Mouse (Mus musculus) kidney, postnatal 4 days (tissue): ENCODE data around the gene Sfmbt2.
"Not testable (repeated sequence)": the region's sequence is repeated elsewhere in the genome, so short reads cannot be mapped to it uniquely, and the experiment has no call there.

Experiments
- DNase-seq, 2 experiments: peaks; one replicate each; pipeline ENCODE4 v3.0.0; 2021; ENCODE audit warnings: mixed read lengths in 2 of 2

The Sfmbt2 gene

DNA sequence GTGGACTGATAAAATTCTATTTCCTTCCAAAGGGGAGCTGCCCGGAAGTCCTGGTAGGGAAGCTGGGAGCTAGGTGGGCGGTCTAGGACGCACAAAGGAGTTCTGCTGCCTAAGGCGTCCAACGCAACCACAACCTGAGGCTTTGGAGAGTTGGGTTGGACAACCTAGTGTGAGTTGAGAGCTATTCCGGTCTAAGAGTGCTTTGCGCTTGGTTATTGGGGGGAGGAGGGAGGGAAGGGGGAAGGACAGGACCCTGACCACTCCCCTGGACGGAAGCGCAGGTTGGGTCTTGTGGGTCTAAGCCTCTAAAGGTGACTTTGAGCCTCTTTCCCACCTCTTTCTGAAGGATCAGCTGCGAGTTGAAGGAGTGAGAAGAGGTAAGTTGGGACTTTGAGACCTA, at the start of gene Sfmbt2:
Gene Sfmbt2, plus strand, starts transcription at position 335 of the 400 bp plus-strand sequence.
- DNase-seq, result peak in 1 of 2 experiments; percentile 3

DNA sequence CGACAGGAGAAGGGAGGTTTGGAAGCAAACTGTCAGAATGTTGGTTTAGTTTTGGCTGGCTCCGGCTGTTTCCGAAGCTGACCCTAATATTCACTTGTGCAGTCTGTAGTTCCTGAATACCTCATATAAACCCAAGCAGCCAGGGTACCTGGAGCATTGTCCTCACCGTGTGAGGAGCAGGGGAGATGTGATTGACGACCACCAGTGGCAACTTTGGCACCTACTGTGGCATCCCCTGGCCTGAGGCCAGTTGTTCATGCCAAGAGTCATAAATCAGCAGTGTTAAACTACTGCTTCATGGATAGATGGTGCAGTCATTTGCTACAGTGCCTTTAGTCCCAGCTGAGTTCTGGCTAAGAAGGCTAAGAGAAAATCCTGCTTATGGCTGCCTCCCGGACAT, 49.2 kb upstream of the Sfmbt2 start:
- peak; percentile 14 to 23 for DNase-seq

DNA sequence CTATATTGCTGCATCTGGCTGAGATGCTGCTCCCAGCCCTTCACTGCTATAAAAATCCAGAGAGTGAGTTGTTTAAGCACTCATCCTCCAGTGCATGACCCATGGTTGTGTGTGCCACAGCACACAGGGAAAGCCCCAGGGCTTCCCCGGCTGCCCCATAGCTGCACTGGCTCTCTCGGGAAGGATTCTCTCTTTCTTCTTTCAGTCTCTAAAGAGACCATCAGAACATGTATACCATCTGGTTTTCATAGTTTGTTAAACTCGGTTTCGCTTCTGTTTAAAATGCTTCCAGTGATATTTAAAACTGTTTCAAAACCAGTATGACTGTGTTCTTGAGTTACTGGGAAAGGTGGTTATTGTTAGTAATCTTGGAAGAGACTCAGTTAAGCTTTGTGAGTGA, 47.1 kb upstream of the Sfmbt2 start:
- DNase-seq, result no peak

DNA sequence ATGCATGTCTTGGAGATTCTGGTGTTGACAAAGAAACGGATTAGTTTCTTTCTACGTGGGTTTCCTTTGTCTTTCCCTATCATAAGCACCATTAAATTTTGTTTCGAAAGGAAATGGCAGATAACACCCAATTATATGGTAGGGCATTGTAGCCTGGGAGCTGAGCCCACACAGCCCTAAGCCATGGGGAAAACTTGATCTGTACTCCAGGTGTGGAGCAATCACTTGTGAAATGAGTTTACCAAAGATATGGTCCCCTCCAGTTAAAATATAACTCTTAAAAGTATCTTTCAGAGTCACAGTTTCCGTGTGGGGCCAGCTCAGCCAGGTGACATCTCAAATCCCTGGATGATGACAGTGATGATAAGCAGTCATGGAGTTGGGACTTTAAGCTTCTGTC, 45.3 kb upstream of the Sfmbt2 start:
- DNase-seq, result no peak

DNA sequence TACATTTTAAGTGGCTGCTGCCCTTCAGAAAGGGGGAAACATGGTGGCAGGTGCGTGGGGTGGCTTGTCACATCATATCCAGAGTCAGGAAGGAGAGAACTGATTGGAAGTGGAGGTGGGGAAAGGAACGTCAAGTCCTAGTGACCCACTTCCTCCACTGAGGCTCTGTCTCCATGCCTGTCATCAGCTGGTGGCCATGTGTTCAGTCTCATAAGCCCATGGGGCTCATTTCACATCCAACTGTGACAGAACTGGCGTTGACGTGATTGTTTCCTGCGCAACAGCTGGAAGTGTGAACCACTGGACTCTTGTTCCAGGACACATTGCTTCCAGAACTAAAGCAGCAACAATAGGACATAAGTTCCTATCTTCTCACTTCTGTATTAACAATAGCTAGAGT, 40.1 kb upstream of the Sfmbt2 start:
- no peak for DNase-seq

DNA sequence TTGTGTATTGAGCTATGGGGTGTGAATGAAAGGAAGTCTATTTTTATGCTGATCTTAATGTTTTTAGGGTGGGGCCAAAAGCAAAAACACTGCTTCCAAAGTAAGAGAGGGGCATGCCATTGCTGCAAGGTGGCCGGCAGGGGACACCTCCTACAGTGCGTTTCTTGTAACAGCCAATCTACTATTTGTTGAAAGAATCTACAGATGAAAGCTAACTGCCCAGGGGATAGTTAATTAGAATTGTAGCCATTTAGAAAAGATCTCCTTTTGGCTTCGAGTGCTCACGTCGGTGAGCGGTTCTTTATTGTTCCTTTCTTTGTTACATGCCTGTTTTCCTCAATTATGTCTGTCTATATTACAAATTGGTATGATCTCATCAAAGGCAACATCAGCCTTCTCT, 36.0 kb upstream of the Sfmbt2 start:
- DNase-seq, result no peak

DNA sequence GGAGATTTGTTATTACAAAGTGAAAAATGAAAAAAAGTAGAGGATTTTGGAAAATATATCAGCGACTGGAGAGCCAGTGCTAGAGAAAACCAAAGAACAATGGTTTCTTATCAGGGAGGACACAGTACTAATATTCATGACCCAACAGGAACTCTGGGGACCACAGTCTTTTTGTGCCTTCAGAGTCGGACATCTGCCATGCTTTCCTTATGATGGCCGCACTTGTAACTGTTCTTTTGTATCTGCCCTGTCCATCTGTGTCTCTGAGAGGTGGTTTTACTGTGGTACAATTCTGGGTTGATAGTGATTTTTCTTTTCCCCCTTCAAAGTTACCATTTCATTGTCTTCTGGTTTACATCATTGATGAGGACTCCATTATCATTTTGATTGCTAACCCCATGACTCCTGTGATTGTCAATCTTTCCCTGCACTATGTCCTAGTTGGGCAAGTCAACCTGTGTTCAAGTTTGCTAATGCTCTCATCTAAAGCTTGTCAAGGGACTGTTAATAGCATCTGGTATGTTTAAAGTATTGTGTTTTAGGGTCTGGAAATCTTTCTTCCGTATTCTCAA, 35.2 kb upstream of the Sfmbt2 start:
- DNase-seq, result no peak

DNA sequence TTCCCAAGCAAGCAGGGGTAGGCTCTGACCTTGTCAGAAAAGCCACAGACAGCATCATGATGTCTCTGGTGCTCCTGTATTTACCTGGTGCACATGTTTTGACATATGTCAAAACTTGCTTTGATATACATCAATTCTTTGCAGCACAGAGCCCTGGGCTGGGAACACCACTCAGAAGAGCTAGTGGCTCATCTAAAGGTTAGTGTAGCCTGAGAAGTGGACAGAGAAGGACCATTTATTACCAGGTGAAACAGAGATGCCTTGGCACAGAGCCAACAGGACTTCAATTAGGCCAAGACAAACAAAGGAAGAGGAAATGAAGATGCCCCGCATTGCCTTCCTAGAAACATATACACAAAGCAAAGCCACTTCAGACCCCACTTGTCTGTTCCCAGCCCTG, 30.3 kb upstream of the Sfmbt2 start:
- DNase-seq, result no peak

DNA sequence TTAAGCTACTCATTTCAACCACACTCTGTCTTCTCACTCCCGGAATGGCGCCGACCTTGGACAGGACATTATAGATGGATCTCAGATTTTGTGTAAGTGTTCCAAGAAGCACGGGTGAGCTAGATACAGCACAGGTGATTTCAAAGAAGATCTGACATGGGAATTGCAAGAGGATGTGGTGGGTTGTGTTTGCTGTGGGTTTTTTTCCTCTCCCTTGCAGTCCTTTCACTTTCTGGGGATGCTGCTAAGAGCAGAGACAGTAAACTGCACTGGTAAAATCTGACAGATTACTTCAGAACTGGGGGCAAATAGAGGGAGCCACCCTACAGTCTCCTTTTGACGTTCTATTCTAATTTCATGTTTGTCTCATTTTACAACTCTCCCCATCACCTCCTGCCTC, 26.8 kb upstream of the Sfmbt2 start:
- DNase-seq, result no peak

DNA sequence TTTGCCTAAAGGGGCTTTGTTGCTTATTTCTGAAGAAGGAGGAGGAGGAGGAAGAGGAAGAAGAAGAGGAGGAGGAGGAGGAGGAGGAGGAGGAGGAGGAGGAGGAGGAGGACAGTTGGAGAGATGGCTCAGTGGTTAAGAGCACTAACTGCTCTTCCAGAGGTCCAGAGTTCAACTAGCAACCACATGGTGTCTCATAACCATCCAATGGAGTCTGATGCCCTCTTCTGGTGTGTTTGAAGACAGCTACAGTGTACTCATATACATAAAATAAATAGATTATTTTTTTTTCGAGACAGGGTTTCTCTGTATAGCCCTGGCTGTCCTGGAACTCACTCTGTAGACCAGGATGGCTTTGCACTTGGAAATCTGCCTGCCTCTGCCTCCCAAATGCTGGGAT, 26.2 kb upstream of the Sfmbt2 start:
- not testable (repeated sequence) for DNase-seq

DNA sequence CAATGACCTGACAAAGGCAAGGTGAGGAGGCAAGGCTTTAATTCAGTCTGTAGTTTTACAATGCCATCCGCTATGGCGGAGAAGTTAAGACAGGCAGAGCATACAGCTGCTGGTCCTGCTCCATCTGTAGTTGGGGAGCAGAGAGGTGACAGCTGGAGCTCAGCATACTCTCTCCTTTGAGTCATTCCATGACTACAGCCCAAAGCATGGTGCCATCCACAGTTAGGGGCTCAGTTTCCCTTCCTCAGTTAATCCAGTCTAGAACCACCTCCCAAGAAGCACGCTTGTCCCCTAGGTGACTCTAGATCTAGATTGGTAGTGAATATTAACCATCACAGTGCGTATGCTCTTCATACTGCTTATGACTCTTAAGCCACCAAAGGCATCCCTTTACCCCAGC, 23.1 kb upstream of the Sfmbt2 start:
- no peak for DNase-seq

DNA sequence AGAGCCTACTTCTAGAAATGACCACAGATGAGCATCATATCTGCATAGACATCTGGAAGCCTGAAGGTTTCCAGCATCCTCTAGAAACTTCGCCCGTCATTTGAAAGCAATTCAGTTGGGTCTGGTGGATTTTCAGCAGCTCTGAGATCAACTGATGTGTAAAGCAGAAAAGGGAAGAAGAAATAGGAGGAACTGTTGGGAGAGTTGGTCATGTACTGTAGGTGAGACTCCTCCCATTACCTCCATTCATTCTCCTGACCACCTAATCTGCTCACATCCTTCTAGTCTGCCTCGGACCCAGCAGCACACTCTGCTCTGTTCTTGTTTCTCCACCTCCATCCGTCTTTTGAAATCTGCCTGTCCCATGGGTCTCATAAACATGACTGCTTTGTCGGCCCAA, 22.3 kb upstream of the Sfmbt2 start:
- DNase-seq, result no peak

DNA sequence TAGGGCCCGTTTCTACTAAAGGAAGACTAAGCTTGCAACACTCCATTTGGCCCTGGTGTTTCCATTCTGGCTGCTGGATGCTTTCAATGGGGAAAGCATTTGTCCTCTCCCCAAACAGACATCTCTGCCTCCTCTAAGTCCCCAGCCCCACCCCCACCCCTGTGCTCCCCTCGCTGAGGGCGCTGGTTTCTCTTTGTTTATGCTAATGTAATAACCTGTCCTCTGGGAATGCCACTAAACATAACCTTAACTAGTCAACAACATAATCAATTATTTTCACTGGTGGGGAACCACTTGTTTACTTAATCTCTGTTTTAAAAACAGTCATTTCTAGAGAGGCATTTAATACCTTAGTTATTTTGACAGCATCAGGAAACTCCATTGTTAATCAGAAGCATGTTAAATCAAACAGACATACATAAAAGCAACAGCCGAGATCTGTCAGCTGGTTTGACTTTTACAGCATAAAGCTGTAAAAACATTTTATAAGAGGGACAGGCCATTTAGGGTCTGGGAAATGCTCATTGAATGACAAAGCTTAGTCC, 20.0 kb upstream of the Sfmbt2 start:
- no peak for DNase-seq

DNA sequence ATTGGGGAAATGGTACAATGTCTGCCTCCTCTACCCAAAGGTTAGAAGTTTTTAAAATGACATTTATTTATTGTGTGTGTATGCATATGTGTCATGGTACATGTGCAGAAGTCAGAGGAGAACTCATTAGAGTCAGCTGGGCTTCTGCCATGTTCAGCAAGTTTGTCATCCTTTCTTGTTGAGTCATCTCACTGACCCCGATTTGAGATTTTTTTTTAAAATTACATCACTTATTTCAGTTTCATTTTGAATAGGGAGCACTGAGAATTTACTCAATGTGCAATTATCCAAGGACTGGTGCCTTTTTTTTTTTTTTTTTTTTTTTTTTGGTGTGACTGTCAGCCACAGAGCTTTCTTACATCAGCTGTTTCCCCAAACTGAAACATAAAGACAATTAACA, 19.2 kb upstream of the Sfmbt2 start:
- DNase-seq, result no peak

DNA sequence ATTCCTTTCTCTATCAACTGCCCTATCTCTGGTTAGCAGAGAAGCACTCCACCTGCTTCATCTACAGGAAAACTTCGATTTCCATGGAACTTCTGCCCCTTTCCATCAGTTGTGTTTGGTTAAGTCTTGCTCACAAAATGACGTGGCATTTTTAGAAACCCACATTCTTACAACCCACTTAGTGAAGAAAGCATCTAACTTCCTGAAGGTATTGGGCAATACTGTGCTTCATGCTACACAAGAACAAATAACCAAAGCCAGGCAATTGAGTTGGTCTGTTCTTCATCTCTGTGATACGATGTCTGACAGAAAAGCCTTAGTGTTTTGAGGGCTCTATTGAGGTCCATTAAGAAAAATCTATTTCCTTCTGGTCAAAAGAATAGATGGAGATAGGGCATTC, 17.4 kb upstream of the Sfmbt2 start:
- DNase-seq, result no peak

DNA sequence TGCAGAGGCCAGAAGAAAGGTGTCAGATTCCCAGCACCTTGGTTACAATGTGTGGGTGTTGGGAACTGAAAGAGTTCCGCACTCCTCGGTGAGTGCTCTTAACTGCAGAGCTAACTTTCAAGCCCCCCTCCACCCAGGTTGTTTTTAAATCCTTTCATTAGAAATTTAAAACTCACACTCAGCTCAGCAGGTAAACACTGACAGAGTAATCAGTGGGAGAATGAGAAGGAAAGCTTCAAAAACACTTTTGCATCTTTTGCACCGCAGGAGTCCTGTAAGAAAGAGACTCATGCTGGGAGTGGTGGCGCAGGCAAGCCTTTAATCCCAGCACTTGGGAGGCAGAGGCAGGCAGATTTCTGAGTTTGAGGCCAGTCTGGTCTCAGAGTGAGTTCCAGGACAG, 16.4 kb upstream of the Sfmbt2 start:
- DNase-seq, result no peak

DNA sequence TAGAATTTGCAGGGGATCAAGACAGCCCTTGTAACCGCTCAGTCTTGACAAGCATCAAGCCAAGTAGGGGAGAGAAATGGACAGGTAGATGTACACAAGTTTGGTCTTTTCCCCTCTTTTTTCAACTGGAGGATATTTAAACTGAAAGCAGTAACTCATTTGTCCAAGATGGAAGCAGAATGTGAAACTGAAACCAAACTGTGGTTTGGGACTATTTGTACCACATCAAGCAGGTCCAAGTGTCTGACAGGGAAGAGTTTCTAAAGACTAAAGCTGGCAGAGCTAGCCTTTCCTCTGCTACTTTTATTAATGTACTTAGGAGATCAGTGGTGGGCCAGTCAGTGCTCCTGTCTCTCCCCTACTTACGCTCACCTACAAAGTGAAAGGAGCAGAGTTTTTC, 10.4 kb upstream of the Sfmbt2 start:
- no peak for DNase-seq

DNA sequence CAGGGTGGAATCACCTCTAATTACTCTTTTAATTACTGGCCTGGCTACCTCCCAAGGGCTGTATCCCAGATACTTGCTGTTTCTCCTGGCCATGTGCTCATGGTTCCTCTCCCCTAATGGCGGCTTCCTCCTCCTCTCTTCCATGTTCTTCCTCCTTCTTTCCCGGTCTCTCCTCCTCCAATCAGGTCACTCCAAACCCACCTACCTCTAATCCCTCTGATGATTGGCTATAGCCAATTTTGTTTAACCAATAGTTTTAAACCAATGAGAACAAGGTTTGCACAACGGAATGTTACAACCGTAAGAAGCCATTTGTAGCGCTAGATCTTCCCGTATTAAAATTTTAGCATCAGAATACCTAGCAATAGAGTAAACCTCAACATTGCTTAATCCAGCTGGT, 5.2 kb upstream of the Sfmbt2 start:
- DNase-seq, result no peak

DNA sequence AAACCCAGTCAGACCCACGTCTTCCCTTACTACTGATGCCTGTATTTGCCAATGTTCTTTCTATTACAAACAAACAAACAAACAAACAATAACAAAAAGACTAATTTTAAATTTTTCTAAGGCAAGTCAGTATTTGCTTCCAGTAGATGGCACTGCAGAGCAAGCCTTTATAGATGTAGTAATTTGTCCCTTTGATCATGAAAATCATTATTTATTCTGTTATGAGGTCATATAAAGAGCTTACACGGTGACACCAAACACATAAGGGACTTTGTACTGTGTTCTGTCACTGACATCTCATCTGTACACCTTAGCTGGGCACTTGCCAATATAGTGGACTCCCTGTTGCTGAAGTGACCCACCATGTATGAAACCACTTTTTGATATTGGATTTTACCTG, 4.0 kb upstream of the Sfmbt2 start:
- peak in 1 of 2 experiments; percentile 9 for DNase-seq

DNA sequence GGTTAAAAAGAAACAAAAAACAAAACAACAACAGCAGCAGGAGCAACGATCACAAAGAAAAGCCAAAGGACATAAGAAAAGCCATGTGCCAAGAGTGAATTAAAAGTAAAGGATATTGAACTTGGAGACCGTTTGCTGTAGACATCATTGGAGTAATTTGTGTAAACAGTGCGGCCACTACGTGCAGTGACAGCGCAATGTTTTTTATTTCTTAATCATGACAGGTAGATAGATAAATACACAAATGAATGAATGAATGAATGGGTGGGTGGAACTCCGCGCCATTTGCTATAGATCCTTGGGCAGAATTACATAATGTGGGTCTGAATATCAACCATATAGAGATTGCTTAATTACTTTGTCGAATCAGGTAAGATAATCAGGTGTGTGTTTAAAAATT, 634 bp upstream of the Sfmbt2 start:
- DNase-seq, result no peak

DNA sequence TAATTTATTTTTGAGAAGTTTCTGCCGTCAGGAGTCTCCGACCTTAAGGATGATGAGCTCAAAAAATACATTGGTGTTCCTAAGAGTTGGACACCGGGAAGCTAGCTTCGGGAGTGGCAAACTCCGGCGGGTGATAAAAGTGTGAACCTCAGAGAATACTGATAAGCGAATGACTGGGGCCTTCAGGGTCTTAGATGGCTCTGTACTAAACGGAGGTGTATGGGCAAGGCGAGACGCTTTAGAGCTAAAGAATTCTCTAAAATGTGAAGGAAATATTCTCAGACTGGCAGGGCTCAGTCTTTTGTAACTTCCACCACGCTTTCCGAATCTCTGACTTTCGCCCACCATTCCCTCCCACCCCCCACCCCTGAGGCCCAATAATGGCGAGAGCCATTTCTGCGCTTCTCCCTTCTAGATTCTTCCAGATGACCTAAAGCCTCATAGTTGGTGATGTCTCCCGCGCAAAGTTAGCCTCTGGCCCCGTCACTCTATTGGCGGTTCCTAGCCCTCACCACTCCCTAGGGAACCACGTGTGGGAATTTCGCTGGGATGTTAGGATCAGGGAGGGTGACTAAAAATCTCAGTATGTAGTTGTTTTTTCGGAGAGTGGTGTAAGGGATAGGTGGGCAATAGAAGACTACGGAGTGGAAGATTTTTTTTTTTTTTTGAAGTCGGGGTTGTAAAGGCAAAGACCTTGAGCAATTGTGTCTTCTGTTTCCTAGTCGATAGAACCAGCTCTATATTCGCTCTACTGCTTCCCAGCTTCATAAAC, 563 bp downstream of the Sfmbt2 start:
- no peak for DNase-seq

DNA sequence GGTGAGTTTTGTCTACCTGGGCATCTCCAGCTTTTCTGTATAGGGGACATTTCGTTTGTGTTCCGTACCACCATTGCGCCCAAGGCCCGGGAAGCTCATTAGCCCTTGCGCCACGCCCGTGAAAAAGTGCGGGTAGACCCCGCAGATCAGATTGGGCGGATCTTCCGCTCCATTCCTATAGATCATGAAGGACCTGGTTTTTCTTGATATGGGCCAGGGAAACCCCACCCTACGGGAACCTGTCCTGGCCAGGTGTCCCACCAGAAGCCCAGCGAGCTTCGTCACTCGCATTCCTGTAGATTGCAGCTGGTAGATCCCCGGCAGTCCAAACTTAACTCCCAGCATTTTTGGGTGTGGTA, 1.1 kb downstream of the Sfmbt2 start:
- peak in 1 of 2 experiments; percentile 16 for DNase-seq

DNA sequence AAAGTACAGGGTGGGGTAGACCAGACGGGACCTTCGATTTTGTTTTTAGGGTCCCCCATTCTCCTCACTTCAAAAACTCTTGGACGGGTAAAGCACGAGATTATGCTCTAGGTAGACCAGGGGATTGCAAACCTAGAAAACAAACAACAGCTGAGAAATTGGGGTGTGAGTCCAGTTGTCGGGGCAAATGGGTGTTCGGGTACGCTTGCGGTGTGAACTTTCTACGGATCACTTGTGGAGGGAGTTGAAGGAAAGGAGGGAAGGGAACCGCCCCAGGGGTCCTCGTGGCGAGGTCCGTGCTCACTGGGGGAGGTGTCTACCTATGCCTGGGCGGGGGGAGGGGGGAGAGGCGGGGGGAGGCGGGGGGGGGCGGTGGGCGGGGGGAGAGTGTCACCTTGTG, 1.6 kb downstream of the Sfmbt2 start:
- no peak for DNase-seq

DNA sequence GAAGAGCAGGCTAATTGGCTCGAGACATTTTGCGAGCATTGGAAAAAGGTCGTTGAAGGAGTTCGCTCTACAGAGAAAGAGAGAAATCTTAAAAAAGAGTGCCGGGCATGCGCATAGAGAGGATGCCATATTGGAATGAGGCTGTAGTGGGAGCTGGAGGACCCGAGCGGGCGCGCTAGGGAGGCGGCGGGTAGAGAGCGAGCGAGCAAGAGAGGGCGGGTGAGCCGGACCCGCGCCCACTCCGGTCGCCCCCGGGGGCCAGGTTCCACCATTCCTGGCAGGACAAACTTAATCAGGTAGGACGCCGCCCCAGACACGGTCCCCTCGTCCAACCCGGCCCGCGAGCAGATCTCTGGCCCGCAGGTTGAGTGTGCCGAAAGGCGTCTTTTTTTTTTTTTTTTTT, 2.0 kb downstream of the Sfmbt2 start:
- DNase-seq, result peak; percentile 83 to 87
